Mouse (Mus musculus) kidney, postnatal 36 days (tissue): ENCODE data around the gene Atf4.

Source experiments
- DNase-seq, 2 experiments: peaks; one replicate each; pipeline ENCODE4 v3.0.0; 2021 to 2022; ENCODE audit warnings: mixed read lengths in 2 of 2

The Atf4 gene

GRCm38 (mm10) chr15:80286851-80287415, 31.9 kb downstream of the Atf4 start, which contains the start of gene Cacna1i:
Gene Cacna1i (plus strand): TSS chr15:80287238.
- no peak for DNase-seq

- DNase-seq = no peak
These were observed 33.1 kb downstream of the Atf4 start for GRCm38 (mm10) chr15:80288036-80288435.

GRCm38 (mm10) chr15:80289436-80289835, 34.5 kb downstream of the Atf4 start:
- peak; percentile 63 to 85 for DNase-seq

GRCm38 (mm10) chr15:80297146-80297545, 42.2 kb downstream of the Atf4 start:
- DNase-seq = no peak

DNA sequence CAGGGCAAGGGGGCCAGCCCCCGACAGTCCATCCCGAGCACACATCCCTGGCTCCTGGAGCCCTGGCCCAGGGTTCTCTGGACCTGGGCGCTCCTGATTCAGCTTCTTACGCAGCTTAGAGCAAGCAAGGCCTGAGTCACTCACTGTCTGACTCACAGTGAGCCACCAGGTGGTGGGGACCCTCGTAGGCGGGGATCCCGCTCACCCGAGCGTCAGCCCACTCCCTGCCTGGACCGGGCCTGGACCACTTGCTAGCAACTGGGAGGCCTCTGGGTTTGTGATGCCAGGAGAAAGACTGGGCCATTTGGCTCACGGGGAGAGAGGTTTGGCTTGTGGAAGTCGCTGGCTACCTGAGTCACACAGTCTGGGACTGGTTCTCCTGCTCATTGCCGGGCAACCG, 48.8 kb downstream of the Atf4 start:
- DNase-seq = no peak

DNA sequence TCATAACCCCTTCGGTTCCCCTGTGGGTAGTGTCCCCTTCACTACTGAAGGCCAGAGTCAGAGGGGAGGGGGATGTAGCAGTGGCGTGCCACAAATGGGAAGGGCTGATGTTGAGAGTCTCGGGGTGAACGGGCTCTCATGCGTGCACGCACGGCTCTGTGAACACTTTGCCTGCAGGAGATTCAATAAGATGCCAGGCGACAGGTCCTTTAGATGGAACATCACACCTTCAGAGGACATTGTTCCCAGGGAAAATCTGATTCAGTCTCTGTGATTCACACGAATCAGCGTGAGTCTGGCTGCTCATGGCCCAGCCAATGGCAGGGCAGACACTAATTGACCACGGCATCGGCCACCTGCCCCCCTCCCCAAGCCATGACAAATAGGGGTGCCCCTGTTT, 49.2 kb downstream of the Atf4 start:
- DNase-seq = no peak

GRCm38 (mm10) chr15:80306146-80306545, 51.2 kb downstream of the Atf4 start:
- DNase-seq = no peak
